Mouse (Mus musculus): ENCODE results near the gene Ralgds.

- TF ChIP-seq POLR2A (IDR thresholded peaks at IDR 0.05; ENCODE audit: insufficient read depth, low read length): no peak
- no peak for TF ChIP-seq CTCF (IDR thresholded peaks at IDR 0.05; ENCODE audit: low read depth, low read length)
Observed at GRCm38 (mm10) chr2:28532938-28533771, 20.2 kb downstream of the Ralgds start.
